Mouse (Mus musculus): ENCODE measurements at regions not wholly inside any gene's neighbourhood (a gene's known extent, or its start where the extent isn't known, plus 50 kb on each side); places are given as distances from the start of the nearest gene placed in this dataset.

GRCm38 (mm10) chr13:116187059-116187458 lies 122.4 kb downstream of the Isl1 start:
- TF ChIP-seq CTCF (conservative IDR thresholded peaks at IDR 0.05; ENCODE audit: insufficient read depth, insufficient read length, low read depth, low read length): no peak
- TF ChIP-seq POLR2A (IDR thresholded peaks at IDR 0.05; ENCODE audit: low read depth, low read length): no peak
